Mouse (Mus musculus): ENCODE results near the gene Slc39a9. TPM values are rescaled to one million over a fixed set of nuclear protein-coding genes. Genes with fewer than 3 reads are reported as not detected.

Gene Slc39a9
- 34.9 and 35.4 TPM in 2 replicates for polyA plus RNA-seq (2015; fragmentation: Nextera tagmentation; extraction: Ambion mirVana)

DNA sequence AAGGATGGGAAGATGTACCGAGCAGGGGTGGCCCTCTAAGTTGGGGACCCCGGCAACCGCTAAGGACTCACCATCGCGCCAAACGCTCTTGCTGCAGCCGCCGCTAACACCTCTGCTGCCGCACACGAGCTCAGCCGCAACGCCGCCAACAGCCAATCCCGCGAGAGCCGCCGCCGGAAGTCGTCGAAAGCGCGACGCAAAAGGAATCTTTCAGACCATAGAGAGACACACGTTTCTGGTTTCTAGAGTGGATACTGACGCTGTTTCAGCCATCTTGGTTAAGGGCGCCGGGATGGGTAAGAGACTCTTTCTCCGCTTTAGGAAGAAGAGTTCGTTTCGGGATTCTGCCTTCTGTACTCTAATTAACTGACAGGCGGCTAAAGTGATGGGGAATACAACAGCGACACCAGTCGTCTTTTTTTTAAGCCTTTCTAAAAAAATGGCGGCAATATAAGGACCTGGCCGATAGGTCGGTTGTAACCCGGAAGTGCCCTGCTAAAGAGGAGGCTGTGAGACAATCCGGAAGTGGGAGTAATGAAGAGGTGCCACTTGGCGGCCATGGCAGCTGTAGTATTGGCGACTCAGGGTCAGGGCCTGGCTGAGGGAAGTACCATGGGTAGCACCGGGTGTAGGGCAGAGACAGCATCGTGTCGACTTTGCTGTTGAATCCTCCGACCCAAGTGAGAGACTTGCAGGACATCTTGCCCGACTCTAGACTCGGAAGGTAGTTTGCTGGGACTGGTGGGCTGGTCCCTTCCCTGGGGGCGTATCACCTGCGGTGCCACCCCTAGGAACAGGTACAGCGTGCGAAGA is at the start of gene Slc39a9, which contains the start of gene Erh:
Gene Slc39a9 (plus strand): TSS at position 191 of the 813 bp plus-strand sequence.
Gene Erh (minus strand): TSS at position 649 of the 813 bp plus-strand sequence.
- Histone ChIP-seq H3K36me3 (ENCODE audit: control insufficient read depth, insufficient read depth) (peaks cover 24% of the 10 kb centered on the region), H3K4me3 (ENCODE audit: low read depth, low read length) (peak within 1 kb of the TSS; percentile 76), H3K9ac (ENCODE audit: low read depth, low read length) (peak within 1 kb of the TSS; percentile 87), H3K4me2 (replicated peaks; ENCODE audit: low read depth) (peak within 1 kb of the TSS; percentile 96), H3K27me3 (replicated peaks; ENCODE audit: control insufficient read depth, insufficient read depth, low read length) (no peaks in the 10 kb centered on the region), H3K27ac (ENCODE audit: low read depth, low read length) (peak within 1 kb of the TSS; percentile 89), H3K9me3 (ENCODE audit: control insufficient read depth) (no peaks in the 10 kb centered on the region), H3K4me1 (replicated peaks; ENCODE audit: control insufficient read depth, insufficient read depth, low read length) (no peaks in the 10 kb centered on the region)
- TF ChIP-seq CTCF (IDR thresholded peaks at IDR 0.05; ENCODE audit: low read depth): peak; percentile 28; the same call in 1 of the 2 replicates
- peak; percentile 93 for ATAC-seq
- under 1% methylated on average over 50 of the region's 50 CpGs for WGBS

DNA sequence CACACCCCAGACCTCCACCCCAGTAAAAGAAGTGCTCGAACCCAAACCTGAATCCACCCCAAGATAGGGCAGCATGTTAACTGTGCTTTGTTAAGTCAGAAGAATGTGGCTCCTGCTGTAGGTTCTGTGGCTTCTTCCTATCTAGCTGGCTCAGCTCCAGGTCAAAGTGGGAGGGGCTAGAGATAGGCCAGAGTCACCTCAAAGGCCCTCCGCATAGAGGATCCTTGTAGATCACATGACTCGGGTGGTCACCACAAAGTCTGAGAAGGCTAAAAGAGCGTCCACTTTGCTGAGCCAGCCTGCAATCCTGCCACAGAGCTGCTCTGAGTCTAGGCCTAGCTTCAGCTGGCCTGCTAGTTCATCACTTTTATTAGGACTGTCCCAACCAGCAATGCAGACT is 49.5 kb upstream of the Slc39a9 start:
- no peak overlapping the region for H3K4me2 ChIP-seq (replicated peaks; ENCODE audit: low read depth)
- no peak overlapping the region for H3K4me3 ChIP-seq (ENCODE audit: low read depth, low read length)
- H3K9me3 ChIP-seq (ENCODE audit: control insufficient read depth): no peaks in the 10 kb centered on the region
- no peak overlapping the region for H3K9ac ChIP-seq (ENCODE audit: low read depth, low read length)
- no peaks in the 10 kb centered on the region for H3K27me3 ChIP-seq (replicated peaks; ENCODE audit: control insufficient read depth, insufficient read depth, low read length)
- H3K27ac ChIP-seq (ENCODE audit: low read depth, low read length): no peak overlapping the region
- H3K36me3 ChIP-seq (ENCODE audit: control insufficient read depth, insufficient read depth): no peaks in the 10 kb centered on the region
- no peak for TF ChIP-seq CTCF (IDR thresholded peaks at IDR 0.05; ENCODE audit: low read depth)
- 65% methylated on average over 4 of the region's 4 CpGs for WGBS
- ATAC-seq: no peak
- no peaks in the 10 kb centered on the region for H3K4me1 ChIP-seq (replicated peaks; ENCODE audit: control insufficient read depth, insufficient read depth, low read length)

DNA sequence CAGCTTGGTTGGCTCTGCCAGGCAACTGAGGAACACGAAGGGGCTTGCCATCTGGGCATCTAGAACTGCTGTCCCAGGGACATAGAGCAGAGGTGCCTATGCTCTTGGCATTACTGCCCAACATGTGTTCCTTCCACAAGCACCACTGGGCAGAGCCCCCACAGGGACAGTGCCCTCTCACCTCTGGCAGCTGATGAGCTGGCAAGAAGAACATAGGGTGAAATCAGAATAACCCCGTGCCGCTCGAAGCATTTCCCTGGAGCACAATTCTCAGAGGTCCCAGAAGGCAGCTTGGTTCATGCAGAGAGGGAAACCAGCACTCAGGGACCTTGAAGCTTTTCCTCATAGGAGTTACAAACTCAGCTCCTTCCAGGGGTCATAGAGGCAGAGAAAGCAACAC is 48.9 kb upstream of the Slc39a9 start:
- 89% methylated on average over 4 of the region's 4 CpGs for WGBS
- no peak for ATAC-seq
- Histone ChIP-seq H3K4me3 (ENCODE audit: low read depth, low read length) (no peak overlapping the region), H3K9me3 (ENCODE audit: control insufficient read depth) (no peaks in the 10 kb centered on the region), H3K27ac (ENCODE audit: low read depth, low read length) (no peak overlapping the region), H3K4me2 (replicated peaks; ENCODE audit: low read depth) (no peak overlapping the region), H3K36me3 (ENCODE audit: control insufficient read depth, insufficient read depth) (no peaks in the 10 kb centered on the region), H3K4me1 (replicated peaks; ENCODE audit: control insufficient read depth, insufficient read depth, low read length) (no peaks in the 10 kb centered on the region), H3K9ac (ENCODE audit: low read depth, low read length) (no peak overlapping the region), H3K27me3 (replicated peaks; ENCODE audit: control insufficient read depth, insufficient read depth, low read length) (no peaks in the 10 kb centered on the region)
- no peak for TF ChIP-seq CTCF (IDR thresholded peaks at IDR 0.05; ENCODE audit: low read depth)

DNA sequence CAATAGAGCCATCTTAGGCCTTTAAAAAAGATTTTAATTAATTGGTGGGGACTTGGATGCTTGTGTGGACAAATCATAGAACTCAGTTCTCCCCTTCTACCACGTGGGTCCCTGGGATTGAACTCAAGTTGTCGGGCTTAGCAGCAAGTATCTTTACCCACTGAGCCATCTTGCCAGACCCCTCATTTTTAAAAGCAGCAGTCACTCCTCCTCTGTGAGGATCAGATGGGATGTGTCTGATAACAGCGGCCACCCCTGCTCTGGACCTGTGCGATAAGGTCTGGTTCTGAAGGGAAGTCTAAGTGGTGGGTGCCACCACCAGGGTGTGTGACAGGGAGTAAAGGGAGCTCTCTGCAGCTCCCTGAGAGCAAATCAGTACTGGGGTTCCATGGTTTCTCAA is 48.1 kb upstream of the Slc39a9 start:
- Histone ChIP-seq H3K27ac (ENCODE audit: low read depth, low read length) (no peak overlapping the region), H3K36me3 (ENCODE audit: control insufficient read depth, insufficient read depth) (no peaks in the 10 kb centered on the region), H3K9me3 (ENCODE audit: control insufficient read depth) (no peaks in the 10 kb centered on the region), H3K9ac (ENCODE audit: low read depth, low read length) (no peak overlapping the region), H3K4me1 (replicated peaks; ENCODE audit: control insufficient read depth, insufficient read depth, low read length) (no peaks in the 10 kb centered on the region), H3K27me3 (replicated peaks; ENCODE audit: control insufficient read depth, insufficient read depth, low read length) (no peaks in the 10 kb centered on the region), H3K4me2 (replicated peaks; ENCODE audit: low read depth) (no peak overlapping the region), H3K4me3 (ENCODE audit: low read depth, low read length) (no peak overlapping the region)
- TF ChIP-seq CTCF (IDR thresholded peaks at IDR 0.05; ENCODE audit: low read depth): no peak
- WGBS: 92% methylated on average over 4 of the region's 4 CpGs
- no peak for ATAC-seq

GRCm38 (mm10) chr12:80595968-80596367 is 47.7 kb upstream of the Slc39a9 start:
- ATAC-seq: no peak
- WGBS: 69% methylated on average over 4 of the region's 4 CpGs
- Histone ChIP-seq H3K9ac (ENCODE audit: low read depth, low read length) (no peak overlapping the region), H3K4me3 (ENCODE audit: low read depth, low read length) (no peak overlapping the region), H3K36me3 (ENCODE audit: control insufficient read depth, insufficient read depth) (no peaks in the 10 kb centered on the region), H3K27ac (ENCODE audit: low read depth, low read length) (no peak overlapping the region), H3K27me3 (replicated peaks; ENCODE audit: control insufficient read depth, insufficient read depth, low read length) (no peaks in the 10 kb centered on the region), H3K4me2 (replicated peaks; ENCODE audit: low read depth) (no peak overlapping the region), H3K4me1 (replicated peaks; ENCODE audit: control insufficient read depth, insufficient read depth, low read length) (no peaks in the 10 kb centered on the region), H3K9me3 (ENCODE audit: control insufficient read depth) (no peaks in the 10 kb centered on the region)
- TF ChIP-seq CTCF (IDR thresholded peaks at IDR 0.05; ENCODE audit: low read depth): no peak

GRCm38 (mm10) chr12:80598236-80598635 is 45.4 kb upstream of the Slc39a9 start:
- no peak overlapping the region for H3K27ac ChIP-seq (ENCODE audit: low read depth, low read length)

More at GRCm38 (mm10) chr12:80598236-80598635, 45.4 kb upstream of the Slc39a9 start:
- WGBS: 53% methylated on average over 7 of the region's 7 CpGs
- no peaks in the 10 kb centered on the region for H3K9me3 ChIP-seq (ENCODE audit: control insufficient read depth)
- H3K27me3 ChIP-seq (replicated peaks; ENCODE audit: control insufficient read depth, insufficient read depth, low read length): no peaks in the 10 kb centered on the region
- no peak for ATAC-seq
- H3K4me3 ChIP-seq (ENCODE audit: low read depth, low read length): no peak overlapping the region
- TF ChIP-seq CTCF (IDR thresholded peaks at IDR 0.05; ENCODE audit: low read depth): no peak
- H3K4me1 ChIP-seq (replicated peaks; ENCODE audit: control insufficient read depth, insufficient read depth, low read length): no peaks in the 10 kb centered on the region
- no peak overlapping the region for H3K9ac ChIP-seq (ENCODE audit: low read depth, low read length)
- no peaks in the 10 kb centered on the region for H3K36me3 ChIP-seq (ENCODE audit: control insufficient read depth, insufficient read depth)
- no peak overlapping the region for H3K4me2 ChIP-seq (replicated peaks; ENCODE audit: low read depth)
